Mouse (Mus musculus): ENCODE results near the gene Gab2. TPM values are rescaled to one million over a fixed set of nuclear protein-coding genes. Genes with fewer than 3 reads are reported as not detected.

Gab2 gene
- polyA plus RNA-seq, 1 experiment = 9.2 TPM

- Histone ChIP-seq H3K4me1 (ENCODE audit: control insufficient read depth, insufficient read depth, low read length) (no peaks in the 10 kb centered on the region), H3K4me3 (replicated peaks; ENCODE audit: control insufficient read depth, low read depth, low read length) (no peak overlapping the region), H3K27ac (ENCODE audit: control insufficient read depth, insufficient read depth, low read depth, low read length, poor library complexity) (no peak overlapping the region)
- TF ChIP-seq POLR2A (IDR thresholded peaks at IDR 0.05; ENCODE audit: borderline replicate concordance, control insufficient read depth, low read depth, low read length) = no peak
- no peak for TF ChIP-seq CTCF (IDR thresholded peaks at IDR 0.05; ENCODE audit: control insufficient read depth, insufficient read depth, low read length)
- 80% methylated on average over 18 of the region's 18 CpGs for WGBS
Measured at GRCm38 (mm10) chr7:97340907-97341849, 259.8 kb downstream of the Gab2 start.

- Histone ChIP-seq H3K27ac (ENCODE audit: control insufficient read depth, insufficient read depth, low read depth, low read length, poor library complexity) (no peak overlapping the region), H3K4me3 (replicated peaks; ENCODE audit: control insufficient read depth, low read depth, low read length) (no peak overlapping the region), H3K4me1 (ENCODE audit: control insufficient read depth, insufficient read depth, low read length) (no peaks in the 10 kb centered on the region)
- 55% methylated on average over 2 of the region's 2 CpGs for WGBS
- TF ChIP-seq CTCF (IDR thresholded peaks at IDR 0.05; ENCODE audit: control insufficient read depth, insufficient read depth, low read length) (no peak), POLR2A (IDR thresholded peaks at IDR 0.05; ENCODE audit: borderline replicate concordance, control insufficient read depth, low read depth, low read length) (no peak)
Measured at GRCm38 (mm10) chr7:97342961-97343360, 261.6 kb downstream of the Gab2 start.

DNA sequence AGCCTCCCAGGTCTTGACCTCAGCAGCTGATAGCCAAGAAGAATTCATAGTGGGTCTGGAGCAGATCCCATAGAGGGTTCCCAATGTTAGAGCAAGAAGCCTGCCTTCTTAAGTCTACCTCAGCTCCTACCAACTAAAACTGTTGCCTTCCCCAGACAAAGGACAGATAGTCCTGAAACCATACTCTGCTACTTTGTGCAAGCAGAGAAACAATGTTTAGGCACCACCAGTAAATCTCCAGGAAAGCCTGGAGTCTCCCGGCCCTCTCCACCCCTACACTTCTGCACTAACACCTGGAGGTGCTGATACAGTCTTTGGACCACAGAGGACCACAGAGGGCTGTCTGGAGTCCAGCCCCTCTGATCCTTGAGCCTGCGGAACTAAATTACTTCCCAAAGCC, 263.3 kb downstream of the Gab2 start:
- no peak for TF ChIP-seq POLR2A (IDR thresholded peaks at IDR 0.05; ENCODE audit: borderline replicate concordance, control insufficient read depth, low read depth, low read length)
- Histone ChIP-seq H3K4me3 (replicated peaks; ENCODE audit: control insufficient read depth, low read depth, low read length) (no peak overlapping the region), H3K27ac (ENCODE audit: control insufficient read depth, insufficient read depth, low read depth, low read length, poor library complexity) (no peak overlapping the region), H3K4me1 (ENCODE audit: control insufficient read depth, insufficient read depth, low read length) (no peaks in the 10 kb centered on the region)
- WGBS = 76% methylated on average over 2 of the region's 2 CpGs

DNA sequence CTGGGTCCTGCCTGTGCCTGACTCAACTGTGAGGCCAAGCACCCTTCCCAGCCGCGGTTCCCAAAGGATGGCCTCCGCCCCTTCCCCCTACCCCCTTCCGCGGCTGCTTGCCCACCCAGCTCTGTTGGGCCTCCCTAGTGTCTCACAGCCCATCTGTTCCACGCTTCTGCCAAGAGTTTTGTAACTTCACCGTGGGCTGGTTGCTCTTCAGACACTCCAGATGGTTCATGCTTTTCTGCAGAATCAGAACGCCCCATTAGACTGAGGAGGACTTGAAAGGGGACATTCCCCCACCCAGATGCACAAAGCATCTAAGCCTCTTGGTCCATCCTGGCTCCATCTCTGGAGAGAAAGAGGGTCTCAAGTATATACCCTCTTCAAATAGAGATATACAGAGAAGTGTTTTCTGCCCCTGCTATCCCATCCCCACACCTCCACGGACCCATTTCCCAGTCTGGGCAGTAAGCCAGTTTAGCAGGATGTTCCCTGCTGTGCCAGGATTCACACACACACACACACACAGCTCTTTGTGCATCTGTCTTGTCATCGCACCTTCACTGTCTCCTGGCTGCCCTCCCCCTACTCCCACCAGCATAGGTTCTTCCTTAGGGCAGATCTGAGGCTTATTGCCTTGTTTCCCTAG, 264.0 kb downstream of the Gab2 start:
- Histone ChIP-seq H3K4me3 (replicated peaks; ENCODE audit: control insufficient read depth, low read depth, low read length) (no peak overlapping the region), H3K4me1 (ENCODE audit: control insufficient read depth, insufficient read depth, low read length) (no peaks in the 10 kb centered on the region), H3K27ac (ENCODE audit: control insufficient read depth, insufficient read depth, low read depth, low read length, poor library complexity) (no peak overlapping the region)
- WGBS = 85% methylated on average over 10 of the region's 10 CpGs
- TF ChIP-seq POLR2A (IDR thresholded peaks at IDR 0.05; ENCODE audit: borderline replicate concordance, control insufficient read depth, low read depth, low read length) (no peak), CTCF (IDR thresholded peaks at IDR 0.05; ENCODE audit: control insufficient read depth, insufficient read depth, low read length) (no peak)

DNA sequence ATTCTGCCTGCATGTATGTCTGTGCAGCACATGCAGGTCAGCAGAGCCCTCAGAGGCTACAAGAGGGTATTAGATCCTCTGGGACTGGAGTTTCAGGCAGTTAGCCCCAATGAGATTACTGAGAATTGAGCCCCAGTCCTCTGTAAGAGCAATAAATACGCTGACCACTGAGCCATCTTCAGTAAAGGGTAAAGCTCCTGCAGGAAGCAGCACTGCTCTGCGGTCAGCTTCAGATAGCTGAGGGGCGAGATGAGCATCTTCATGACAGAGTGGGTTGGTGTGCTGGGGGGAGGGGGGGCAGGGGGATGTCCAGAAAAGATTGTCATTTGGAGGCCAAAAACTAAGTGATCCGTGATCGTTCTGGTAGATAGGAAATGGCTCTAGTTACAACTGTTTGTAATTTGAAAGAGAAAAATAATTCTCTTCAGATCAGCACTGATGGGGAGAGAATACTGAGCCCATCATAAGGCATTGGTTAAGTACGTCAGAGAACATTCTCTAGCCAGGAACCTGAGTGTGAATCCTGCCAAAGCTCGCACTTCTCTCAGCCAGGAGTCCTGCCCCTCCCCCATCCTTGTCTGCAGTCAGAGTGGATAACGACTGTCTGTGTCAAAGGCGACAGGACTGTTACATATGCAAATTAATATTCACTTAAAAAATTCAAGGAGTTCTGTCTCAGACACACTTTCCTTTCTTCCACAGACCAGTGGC, 264.9 kb downstream of the Gab2 start:
- Histone ChIP-seq H3K27ac (ENCODE audit: control insufficient read depth, insufficient read depth, low read depth, low read length, poor library complexity) (no peak overlapping the region), H3K4me3 (replicated peaks; ENCODE audit: control insufficient read depth, low read depth, low read length) (no peak overlapping the region), H3K4me1 (ENCODE audit: control insufficient read depth, insufficient read depth, low read length) (no peaks in the 10 kb centered on the region)
- WGBS = 76% methylated on average over 9 of the region's 9 CpGs
- TF ChIP-seq CTCF (IDR thresholded peaks at IDR 0.05; ENCODE audit: control insufficient read depth, insufficient read depth, low read length) = no peak
- TF ChIP-seq POLR2A (IDR thresholded peaks at IDR 0.05; ENCODE audit: borderline replicate concordance, control insufficient read depth, low read depth, low read length) = no peak

GRCm38 (mm10) chr7:97346822-97347166, 265.4 kb downstream of the Gab2 start:
- WGBS = 63% methylated on average over 4 of the region's 4 CpGs

GRCm38 (mm10) chr7:97347464-97347863, 266.1 kb downstream of the Gab2 start:
- Histone ChIP-seq H3K27ac (ENCODE audit: control insufficient read depth, insufficient read depth, low read depth, low read length, poor library complexity) (no peak overlapping the region), H3K4me1 (ENCODE audit: control insufficient read depth, insufficient read depth, low read length) (no peaks in the 10 kb centered on the region), H3K4me3 (replicated peaks; ENCODE audit: control insufficient read depth, low read depth, low read length) (no peak overlapping the region)
- 92% methylated on average over 15 of the region's 15 CpGs for WGBS
- TF ChIP-seq POLR2A (IDR thresholded peaks at IDR 0.05; ENCODE audit: borderline replicate concordance, control insufficient read depth, low read depth, low read length) (no peak), CTCF (IDR thresholded peaks at IDR 0.05; ENCODE audit: control insufficient read depth, insufficient read depth, low read length) (no peak)

More at GRCm38 (mm10) chr7:97346822-97347166, 265.4 kb downstream of the Gab2 start:
- no peaks in the 10 kb centered on the region for H3K4me1 ChIP-seq (ENCODE audit: control insufficient read depth, insufficient read depth, low read length)
- no peak overlapping the region for H3K4me3 ChIP-seq (replicated peaks; ENCODE audit: control insufficient read depth, low read depth, low read length)
- H3K27ac ChIP-seq (ENCODE audit: control insufficient read depth, insufficient read depth, low read depth, low read length, poor library complexity) = no peak overlapping the region
- TF ChIP-seq POLR2A (IDR thresholded peaks at IDR 0.05; ENCODE audit: borderline replicate concordance, control insufficient read depth, low read depth, low read length) = no peak

GRCm38 (mm10) chr7:97348318-97348717, 266.9 kb downstream of the Gab2 start:
- WGBS = 85% methylated on average over 3 of the region's 3 CpGs
- H3K4me1 ChIP-seq (ENCODE audit: control insufficient read depth, insufficient read depth, low read length) = no peaks in the 10 kb centered on the region
- H3K27ac ChIP-seq (ENCODE audit: control insufficient read depth, insufficient read depth, low read depth, low read length, poor library complexity) = no peak overlapping the region
- H3K4me3 ChIP-seq (replicated peaks; ENCODE audit: control insufficient read depth, low read depth, low read length) = no peak overlapping the region
- TF ChIP-seq CTCF (IDR thresholded peaks at IDR 0.05; ENCODE audit: control insufficient read depth, insufficient read depth, low read length) (no peak), POLR2A (IDR thresholded peaks at IDR 0.05; ENCODE audit: borderline replicate concordance, control insufficient read depth, low read depth, low read length) (no peak)

Measured in bone marrow, adult 2 months (tissue).